Comparison of ENCODE assay signal across 11 mouse cellular contexts in genomic region chr17:3862384-3862783, GRCm38 (mm10).
A peak's percentile ranks its signal among the peaks of the same experiment; 100 is the strongest.
DNase-seq lines count a peak whose midpoint lies in the region; TF ChIP-seq lines count a peak whose summit lies in the region.
"Had no signal": no experiment of that assay in that cellular context is flagged by ENCODE, and none has a peak within 500 bp of the region (broad histone marks: within the 10 kb centered on the region; RNA-seq: fewer than 3 reads in every experiment).

No protein-coding gene starts in this region.

- WGBS in heart, adult 2 months: 22% methylated on average over 2 of the region's 2 CpGs

- intact Hi-C loops in heart, adult 2 months (cut with DNase I): loop anchor here (5.0 kb wide), 1 partner anchor 290 kb away; no protein-coding TSS in a partner anchor
- intact Hi-C loops in heart, postnatal 25 days (cut with DNase I): loop anchor here (10.0 kb wide), 1 partner anchor 288 kb away; no protein-coding TSS in a partner anchor
- intact Hi-C loops in heart, postnatal 10 days (cut with DNase I): no loop called here

- peak; percentile 39 for TF ChIP-seq CTCF in heart, adult 2 months (IDR thresholded peaks at IDR 0.05)

- no peak overlapping the region for H3K9ac ChIP-seq in heart, adult 2 months (ENCODE audit: low read depth, low read length)
- H3K9ac ChIP-seq: forebrain, embryonic 12.5 days; liver, embryonic 14.5 days had no signal

- no peak for DNase-seq in heart, adult 2 months
- DNase-seq in heart, postnatal 25 days (ENCODE audit: low spot score): no peak
- peak; percentile 1 for DNase-seq in lung, postnatal 10 days
- DNase-seq in lung, postnatal 14 days: no peak
- peak; percentile 46 for DNase-seq in ZHBTc4 (ENCODE audit: low read depth, low spot score)
- peak; percentile 6 for DNase-seq in mesoderm, embryonic 11.5 days (ENCODE audit: low read depth, low spot score)
- DNase-seq in heart, postnatal 10 days: no peak
- no peak for DNase-seq in layer of hippocampus, postnatal 14 days (ENCODE audit: low spot score in 2 of 2)
- DNase-seq: heart, adult 11 months had no signal

- H3K36me3 ChIP-seq in heart, adult 2 months (ENCODE audit: control insufficient read depth, insufficient read depth, low read length): no peaks in the 10 kb centered on the region
- H3K36me3 ChIP-seq: forebrain, embryonic 12.5 days had no signal

- H3K79me2 ChIP-seq in heart, adult 2 months (replicated peaks; ENCODE audit: control insufficient read depth, insufficient read depth, low read length): no peaks in the 10 kb centered on the region

- no peak overlapping the region for H3K4me3 ChIP-seq in heart, adult 2 months
- H3K4me3 ChIP-seq: forebrain, embryonic 12.5 days had no signal

- no peak for TF ChIP-seq POLR2A in heart, adult 2 months (IDR thresholded peaks at IDR 0.05; ENCODE audit: insufficient read depth, low read depth, low read length)

- no peaks in the 10 kb centered on the region for H3K4me1 ChIP-seq in heart, adult 2 months (ENCODE audit: control insufficient read depth, insufficient read depth, low read length)
- H3K4me1 ChIP-seq: forebrain, embryonic 12.5 days had no signal

- TF ChIP-seq EP300 in heart, adult 2 months (IDR thresholded peaks at IDR 0.05; ENCODE audit: insufficient read depth, low read depth, low read length): no peak

- H3K27ac ChIP-seq in heart, adult 2 months: no peak overlapping the region
- H3K27ac ChIP-seq: forebrain, embryonic 12.5 days; liver, embryonic 14.5 days had no signal

- no peaks in the 10 kb centered on the region for H3K27me3 ChIP-seq in heart, adult 2 months (ENCODE audit: control insufficient read depth, insufficient read depth, low read length)
- H3K27me3 ChIP-seq: forebrain, embryonic 12.5 days had no signal

Comparison
In these comparisons a context has a peak if more than half of its experiments do, and no peak if none do; other contexts are left out.
1. DNase-seq: peak in lung, postnatal 10 days (single experiment), ZHBTc4 (single experiment) and mesoderm, embryonic 11.5 days (single experiment); none in heart, adult 2 months (0 of 2), heart, postnatal 25 days (single experiment), lung, postnatal 14 days (single experiment), heart, postnatal 10 days (0 of 2) and layer of hippocampus, postnatal 14 days (0 of 2).